Mouse (Mus musculus) lung, postnatal 10 days (tissue): ENCODE results near the gene Sec23b.

ENCODE experiments used
- DNase-seq: peaks from one replicate; pipeline ENCODE4 v3.0.0; 2021

Gene Sec23b

GRCm38 (mm10) chr2:144613956-144614355 is 57.9 kb downstream of the Sec23b start:
- DNase-seq, result no peak

- no peak for DNase-seq
Observed at GRCm38 (mm10) chr2:144617074-144617874, 61.2 kb downstream of the Sec23b start.

GRCm38 (mm10) chr2:144621491-144621890 is 65.5 kb downstream of the Sec23b start:
- no peak for DNase-seq

- DNase-seq, result no peak
Observed at GRCm38 (mm10) chr2:144633551-144633950, 77.5 kb downstream of the Sec23b start.

GRCm38 (mm10) chr2:144634231-144634630 is 78.2 kb downstream of the Sec23b start:
- no peak for DNase-seq

- DNase-seq, result no peak
Observed at GRCm38 (mm10) chr2:144634729-144635128, 78.7 kb downstream of the Sec23b start.

- DNase-seq, result peak; percentile 67
Observed at GRCm38 (mm10) chr2:144635644-144636320, 79.8 kb downstream of the Sec23b start.

GRCm38 (mm10) chr2:144637204-144637603 is 81.2 kb downstream of the Sec23b start:
- no peak for DNase-seq

GRCm38 (mm10) chr2:144637671-144638395 is 81.8 kb downstream of the Sec23b start:
- no peak for DNase-seq

- peak; percentile 26 for DNase-seq
Observed at GRCm38 (mm10) chr2:144638719-144639118, 82.7 kb downstream of the Sec23b start.

- DNase-seq, result no peak
Observed at GRCm38 (mm10) chr2:144640101-144640500, 84.1 kb downstream of the Sec23b start.
